Mouse (Mus musculus) adrenal gland (tissue): ENCODE measurements at regions not wholly inside any gene's neighbourhood (a gene's known extent, or its start where the extent isn't known, plus 50 kb on each side); places are given as distances from the start of the nearest gene placed in this dataset.

Experiments used
- intact Hi-C: fragments of 180-260 bp; cut with DNase I; formaldehyde crosslinking; loops from one replicate; pipeline ENCODE4 v1.15.1; 2025

GRCm38 (mm10) chr2:169243981-169244380 lies 288.6 kb upstream of the Zfp64 start:
- intact Hi-C loops, result no loop called here

DNA sequence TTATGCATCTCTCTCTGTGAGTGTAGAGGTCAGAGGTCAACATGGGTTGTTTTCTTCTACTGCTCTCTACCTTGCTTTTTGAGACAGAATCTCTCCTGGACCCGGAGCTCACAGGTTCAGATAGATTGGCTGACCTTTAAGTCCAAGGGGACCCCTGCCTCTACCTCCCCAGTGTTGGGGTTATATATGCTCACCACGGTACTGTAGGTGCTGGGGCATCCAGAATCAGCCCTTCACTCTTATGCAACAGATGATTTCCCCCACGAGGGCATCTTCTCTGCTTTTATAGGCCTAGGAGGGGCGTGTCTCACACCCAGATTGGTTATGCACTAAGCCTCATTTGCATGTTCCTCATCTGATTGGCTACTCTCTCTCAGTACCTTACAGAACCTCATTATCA lies 282.5 kb upstream of the Zfp64 start:
- intact Hi-C loops, result no loop called here

DNA sequence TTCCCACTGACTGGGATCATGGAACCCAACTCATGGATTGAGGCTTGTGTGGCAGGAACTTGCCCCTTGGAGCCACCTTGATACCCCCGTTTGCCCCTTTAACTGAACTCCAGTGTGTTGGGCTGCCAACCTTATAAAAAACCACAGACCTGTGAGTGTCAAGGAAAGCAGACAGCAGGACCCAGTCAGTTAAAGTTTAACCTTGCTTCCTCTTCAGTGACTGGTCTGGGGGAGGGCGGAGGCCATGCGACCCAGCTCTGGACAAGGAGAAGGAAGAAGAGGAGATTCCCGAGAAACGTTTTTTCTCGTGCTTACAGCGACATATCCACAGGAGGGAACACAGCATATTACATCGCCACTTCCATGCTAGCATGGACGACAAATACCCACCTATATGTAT lies 281.9 kb upstream of the Zfp64 start:
- intact Hi-C loops, result no loop called here

- intact Hi-C loops, result no loop called here
Measured at GRCm38 (mm10) chr2:169234368-169235070, 279.1 kb upstream of the Zfp64 start.

- intact Hi-C loops, result no loop called here
Measured at GRCm38 (mm10) chr2:169233151-169234123, 278.1 kb upstream of the Zfp64 start.

DNA sequence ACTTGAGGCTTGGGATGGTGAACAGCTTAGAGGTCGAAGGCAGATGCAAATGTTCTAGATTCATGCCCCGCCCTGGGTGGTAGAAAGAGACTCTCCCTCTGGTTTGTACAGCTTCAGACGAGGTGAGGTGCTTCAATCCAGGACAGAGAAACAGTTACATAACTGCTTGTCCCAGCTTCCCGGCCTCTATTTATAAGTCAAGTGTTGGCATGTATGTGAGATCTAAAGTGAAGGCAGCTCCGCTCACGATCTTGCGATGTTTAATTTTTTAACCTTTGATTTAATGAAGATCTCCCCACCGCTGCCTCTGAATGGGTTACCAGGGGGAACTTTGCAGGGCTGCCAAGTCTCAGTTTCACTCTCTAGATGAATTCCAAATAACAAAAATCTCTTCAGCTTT lies 266.9 kb upstream of the Zfp64 start:
- intact Hi-C loops, result no loop called here

- intact Hi-C loops, result no loop called here
Measured at GRCm38 (mm10) chr2:169221141-169221540, 265.8 kb upstream of the Zfp64 start.

DNA sequence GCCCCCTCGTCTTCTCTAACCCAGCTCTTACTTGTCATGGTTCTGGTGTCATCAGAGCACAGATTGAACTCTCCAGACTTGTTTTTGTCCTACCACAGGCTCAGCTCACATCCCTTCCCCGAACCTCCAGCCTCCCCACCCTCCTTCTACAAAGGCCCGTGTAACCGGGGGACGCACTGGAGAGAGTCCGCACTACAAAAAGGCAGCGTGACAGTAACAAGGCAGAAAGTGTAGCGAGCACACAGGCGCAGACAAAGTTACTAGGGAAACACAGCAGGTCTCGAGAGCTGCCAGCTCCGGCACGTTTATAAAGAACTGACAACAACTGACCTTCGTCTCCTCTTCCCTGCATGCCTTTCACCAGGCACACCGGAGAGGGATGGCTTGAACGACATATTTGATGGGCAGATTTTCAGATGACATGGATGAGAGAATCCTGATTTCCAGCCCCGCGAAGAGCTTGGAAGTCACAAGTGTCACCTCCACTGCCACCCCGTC lies 260.2 kb upstream of the Zfp64 start:
- intact Hi-C loops, result no loop called here

- intact Hi-C loops, result no loop called here
Measured at GRCm38 (mm10) chr2:169214396-169214795, 259.0 kb upstream of the Zfp64 start.

- intact Hi-C loops, result no loop called here
Measured at GRCm38 (mm10) chr2:169213314-169213713, 257.9 kb upstream of the Zfp64 start.

DNA sequence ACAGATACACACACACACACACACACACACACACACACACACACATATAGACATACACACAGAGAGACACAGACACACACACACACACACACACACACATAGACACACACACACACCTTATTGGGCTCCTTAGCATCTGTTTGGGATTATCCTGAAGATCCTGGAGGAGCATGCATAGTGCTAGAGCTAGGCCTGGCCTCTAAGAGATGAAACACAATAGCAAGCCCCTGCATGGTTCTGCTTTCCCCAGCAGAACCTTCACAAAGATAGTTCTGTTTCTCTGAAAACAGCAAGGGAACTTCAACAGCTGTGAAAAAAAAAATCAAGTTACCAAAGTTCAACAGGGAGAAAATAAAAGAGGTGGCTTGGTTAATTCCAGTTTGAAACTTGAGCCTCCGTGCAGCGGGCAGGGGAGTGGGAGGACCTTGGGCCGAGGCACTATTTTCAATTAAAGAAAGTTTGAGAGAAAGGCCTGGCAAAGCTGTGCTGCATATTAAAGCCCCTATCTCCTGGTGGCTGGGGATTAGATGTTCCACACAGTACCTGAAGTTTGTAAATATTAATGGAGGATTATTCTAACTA lies 257.4 kb upstream of the Zfp64 start:
- intact Hi-C loops, result no loop called here

- intact Hi-C loops, result no loop called here
Measured at GRCm38 (mm10) chr2:169204254-169204752, 248.9 kb upstream of the Zfp64 start.

DNA sequence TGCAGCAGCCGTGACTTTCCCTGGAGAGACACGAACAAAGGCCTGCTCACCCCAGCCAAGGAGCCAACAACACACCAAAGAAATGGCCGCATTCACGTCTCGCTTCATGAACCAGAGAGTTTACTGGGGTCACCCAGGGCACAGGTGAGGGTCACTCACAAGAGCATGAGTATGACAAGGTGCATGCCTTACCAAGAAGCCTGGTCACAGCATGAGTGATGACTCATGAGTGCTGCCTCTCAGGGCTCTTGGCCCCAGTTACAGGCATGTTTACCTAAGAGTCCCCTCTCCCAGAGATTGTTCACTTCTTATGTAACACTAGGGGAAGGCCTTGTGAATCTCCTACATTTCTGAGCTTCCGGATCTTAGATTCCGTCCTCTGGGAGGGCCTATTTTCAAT lies 236.6 kb upstream of the Zfp64 start:
- intact Hi-C loops, result no loop called here

- intact Hi-C loops, result no loop called here
Measured at GRCm38 (mm10) chr2:169191465-169191864, 236.1 kb upstream of the Zfp64 start.

GRCm38 (mm10) chr2:169177565-169177964 lies 222.2 kb upstream of the Zfp64 start:
- intact Hi-C loops, result no loop called here

- intact Hi-C loops, result no loop called here
Measured at GRCm38 (mm10) chr2:169168795-169169194, 213.4 kb upstream of the Zfp64 start.

GRCm38 (mm10) chr2:169168376-169168775 lies 213.0 kb upstream of the Zfp64 start:
- intact Hi-C loops, result no loop called here

- intact Hi-C loops, result no loop called here
Measured at GRCm38 (mm10) chr2:169161651-169162050, 206.3 kb upstream of the Zfp64 start.

- intact Hi-C loops, result no loop called here
Measured at GRCm38 (mm10) chr2:169158760-169159159, 203.4 kb upstream of the Zfp64 start.

DNA sequence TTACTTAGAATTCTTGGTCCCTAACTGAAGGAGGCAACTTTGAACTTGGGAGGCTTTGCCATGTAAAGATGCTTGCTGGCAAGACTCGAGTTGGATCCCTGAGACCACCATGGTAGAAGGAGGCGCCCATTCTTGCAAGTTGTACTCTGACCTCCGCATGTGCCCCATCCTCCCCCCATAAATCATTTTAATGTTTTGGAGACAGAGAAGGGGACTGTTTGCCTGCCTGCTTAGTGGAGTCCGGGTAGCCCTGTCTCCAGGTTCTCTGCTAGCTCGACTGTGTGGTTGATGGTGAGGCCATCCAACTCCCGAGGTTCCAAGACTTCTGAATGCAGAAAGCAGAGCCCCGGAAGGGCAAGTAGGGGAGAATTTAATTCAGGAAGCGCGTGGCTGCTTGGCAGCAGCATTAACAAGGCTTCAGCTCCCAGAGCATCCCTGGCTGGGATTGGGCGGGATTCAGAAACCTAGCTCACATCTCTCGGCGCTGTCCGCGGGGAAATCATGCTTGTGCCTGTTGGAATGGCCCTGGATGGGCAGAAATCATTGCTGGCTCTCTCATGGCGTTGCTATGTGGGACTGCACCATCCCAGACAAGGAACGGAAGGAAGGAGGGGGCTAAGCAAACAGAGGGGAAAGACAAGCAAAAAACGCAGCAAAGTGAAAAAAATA lies 202.8 kb upstream of the Zfp64 start:
- intact Hi-C loops, result no loop called here

- intact Hi-C loops, result no loop called here
Measured at GRCm38 (mm10) chr2:169156908-169157307, 201.5 kb upstream of the Zfp64 start.
